In the genomic region with DNA sequence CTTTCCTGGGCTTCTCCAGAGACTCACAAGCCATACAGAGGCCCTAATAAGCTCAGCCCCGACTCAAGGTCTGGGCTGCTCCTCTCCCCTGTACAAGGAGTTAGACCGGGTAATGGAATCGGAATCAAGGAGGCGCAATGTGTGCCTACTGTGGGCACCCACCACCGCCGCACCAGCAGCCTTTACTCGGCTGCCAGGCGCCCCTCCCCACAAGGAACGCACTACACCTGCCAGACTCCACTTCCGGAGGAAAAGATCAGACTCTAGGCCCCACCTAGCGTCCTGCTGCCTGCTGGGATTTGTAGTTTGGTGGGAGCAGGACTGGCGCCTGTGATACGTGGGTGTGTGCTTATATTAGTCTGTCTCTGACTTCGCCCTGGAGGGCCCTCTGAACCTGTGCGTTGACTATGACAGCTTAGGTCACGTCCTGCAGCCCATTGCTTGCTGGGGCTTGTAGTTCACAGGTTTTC, we compare ENCODE assay signal across 8 mouse cellular contexts. TPM values are rescaled to one million over a fixed set of nuclear protein-coding genes. Genes with fewer than 3 reads are reported as not detected.
A peak's percentile ranks its signal among the peaks of the same experiment; 100 is the strongest.
DNase-seq lines count a peak whose midpoint lies in the region; ATAC-seq lines count a peak whose summit lies in the region.

No protein-coding gene starts in this region.

- H3K4me1 ChIP-seq in brown adipose tissue, adult 24 weeks (ENCODE audit: control insufficient read depth, insufficient read depth, insufficient read length, low read length), result no peaks in the 10 kb centered on the region
- H3K4me1 ChIP-seq in heart, embryonic 14.5 days (ENCODE audit: control insufficient read depth in 2 of 2, insufficient read depth in 2 of 2, low read length in 2 of 2), result peaks cover 8 to 12% of the 10 kb centered on the region in 2 experiments
- H3K4me1 ChIP-seq in liver, embryonic 13.5 days (replicated peaks), result peaks cover 23% of the 10 kb centered on the region
- H3K4me1 ChIP-seq in stomach, embryonic 16.5 days (ENCODE audit: control insufficient read depth, insufficient read depth, low read length), result peaks cover 7% of the 10 kb centered on the region; the same call in 1 of the 2 replicates

- H3K9me3 ChIP-seq in heart, embryonic 14.5 days (ENCODE audit: control insufficient read depth, low read length), result no peaks in the 10 kb centered on the region
- H3K9me3 ChIP-seq in liver, embryonic 13.5 days (replicated peaks), result no peaks in the 10 kb centered on the region
- no peaks in the 10 kb centered on the region for H3K9me3 ChIP-seq in stomach, embryonic 16.5 days (replicated peaks; ENCODE audit: control insufficient read depth, low read length)

- H3K27ac ChIP-seq in brown adipose tissue, adult 24 weeks (replicated peaks; ENCODE audit: low read depth, low read length), result 0 out of 2 replicates have a peak overlapping the region, but pooled peaks have one; percentile 23
- peak overlapping the region; percentile 4 to 43; a peak in 1 of 4 replicates for H3K27ac ChIP-seq in heart, embryonic 14.5 days (replicated peaks in 1 of 2; ENCODE audit: control insufficient read depth in 1 of 2, insufficient read depth in 1 of 2, low read depth in 2 of 2, low read length in 2 of 2)
- H3K27ac ChIP-seq in liver, embryonic 13.5 days, result peak overlapping the region; percentile 56
- H3K27ac ChIP-seq in stomach, embryonic 16.5 days (ENCODE audit: low read length), result no peak overlapping the region; the same call in 1 of the 2 replicates

- H3K4me3 ChIP-seq in brown adipose tissue, adult 24 weeks (ENCODE audit: insufficient read depth, low read depth, low read length), result peak overlapping the region; percentile 63
- H3K4me3 ChIP-seq in heart, embryonic 14.5 days (ENCODE audit: control insufficient read depth in 1 of 2, insufficient read depth in 1 of 2, low read depth in 1 of 2, low read length in 2 of 2), result peak overlapping the region; percentile 45 to 84
- H3K4me3 ChIP-seq in liver, embryonic 13.5 days (replicated peaks), result peak overlapping the region; percentile 67
- H3K4me3 ChIP-seq in stomach, embryonic 16.5 days (replicated peaks; ENCODE audit: low read length), result peak overlapping the region; percentile 60

- H3K36me3 ChIP-seq in heart, embryonic 14.5 days (ENCODE audit: control insufficient read depth, insufficient read depth, low read length), result no peaks in the 10 kb centered on the region
- no peaks in the 10 kb centered on the region for H3K36me3 ChIP-seq in liver, embryonic 13.5 days
- H3K36me3 ChIP-seq in stomach, embryonic 16.5 days (ENCODE audit: control insufficient read depth, insufficient read depth, low read length), result no peaks in the 10 kb centered on the region

- peak overlapping the region; percentile 65 for H3K4me2 ChIP-seq in heart, embryonic 14.5 days (ENCODE audit: low read length)
- H3K4me2 ChIP-seq in liver, embryonic 13.5 days, result peak overlapping the region; percentile 79
- H3K4me2 ChIP-seq in stomach, embryonic 16.5 days (ENCODE audit: low read depth, low read length), result peak overlapping the region; percentile 68

- H3K9ac ChIP-seq in heart, embryonic 14.5 days (ENCODE audit: low read length), result peak overlapping the region; percentile 68
- peak overlapping the region; percentile 79 for H3K9ac ChIP-seq in liver, embryonic 13.5 days
- H3K9ac ChIP-seq in stomach, embryonic 16.5 days (ENCODE audit: low read length), result peak overlapping the region; percentile 73

- ATAC-seq in heart, embryonic 14.5 days (ENCODE audit: insufficient number of reproducible peaks, insufficient read depth, low FRiP score, low read depth), result peak; percentile 90
- ATAC-seq in liver, embryonic 13.5 days (ENCODE audit: low read depth), result peak; percentile 98
- ATAC-seq in stomach, embryonic 16.5 days (ENCODE audit: insufficient read depth, low FRiP score), result peak; percentile 97

- WGBS in heart, embryonic 14.5 days, result 1% methylated on average over 16 of the region's 16 CpGs
- WGBS in liver, embryonic 13.5 days (ENCODE audit: insufficient replicate concordance), result under 1% methylated on average over 16 of the region's 16 CpGs
- under 1% methylated on average over 16 of the region's 16 CpGs for WGBS in stomach, embryonic 16.5 days

- peak; percentile 94 for DNase-seq in CD4-positive, CD25-positive, alpha-beta regulatory T cell, adult 2 months (ENCODE audit: low read depth, low spot score)
- DNase-seq in fat pad, adult 2 months (ENCODE audit: extremely low read depth, low read depth, low spot score), result peak; percentile 94
- peak; percentile 91 for DNase-seq in kidney, postnatal 14 days
- DNase-seq in liver, embryonic 13.5 days, result peak; percentile 81
- peak; percentile 65 for DNase-seq in neural tube, embryonic 10.5 days (ENCODE audit: extremely low spot score, low spot score)

- H3K27me3 ChIP-seq in heart, embryonic 14.5 days (ENCODE audit: control insufficient read depth, insufficient read depth, low read length), result no peaks in the 10 kb centered on the region
- no peaks in the 10 kb centered on the region for H3K27me3 ChIP-seq in liver, embryonic 13.5 days
- H3K27me3 ChIP-seq in stomach, embryonic 16.5 days (ENCODE audit: control insufficient read depth, insufficient read depth, low read length), result no peaks in the 10 kb centered on the region

RNA-seq across cellular contexts. Expression of a gene that starts 5.6 kb away (rescaled TPM):
- 8.2 and 11.9 TPM in 2 replicates for polyA plus RNA-seq in brown adipose tissue, adult 24 weeks (2012; ENCODE audit: insufficient read depth, insufficient read length, missing spikeins)
- 26.0 and 27.2 TPM in 2 replicates for polyA plus RNA-seq in heart, embryonic 14.5 days (2014; fragmentation: Nextera tagmentation; extraction: Ambion mirVana)
- 13.9 and 15.2 TPM in 2 replicates for polyA plus RNA-seq in liver, embryonic 13.5 days (2015; fragmentation: Nextera tagmentation; extraction: Ambion mirVana)
- 142 and 180 TPM in 2 replicates for polyA plus RNA-seq in stomach, embryonic 16.5 days (2015; fragmentation: Nextera tagmentation; extraction: Ambion mirVana)

RNA-seq across cellular contexts. Expression of a gene that starts 17.1 kb away (rescaled TPM):
- polyA plus RNA-seq in brown adipose tissue, adult 24 weeks (2012; ENCODE audit: insufficient read depth, insufficient read length, missing spikeins), result not detected in 2 replicates
- polyA plus RNA-seq in heart, embryonic 14.5 days (2014; fragmentation: Nextera tagmentation; extraction: Ambion mirVana), result not detected in 2 replicates
- polyA plus RNA-seq in liver, embryonic 13.5 days (2015; fragmentation: Nextera tagmentation; extraction: Ambion mirVana), result not detected in 2 replicates
- 0.21 and 0.24 TPM in 2 replicates for polyA plus RNA-seq in stomach, embryonic 16.5 days (2015; fragmentation: Nextera tagmentation; extraction: Ambion mirVana)

RNA-seq across cellular contexts. Expression of a gene that starts 59.6 kb away (rescaled TPM):
- polyA plus RNA-seq in brown adipose tissue, adult 24 weeks (2012; ENCODE audit: insufficient read depth, insufficient read length, missing spikeins), result 21.2 and 31.5 TPM in 2 replicates
- polyA plus RNA-seq in heart, embryonic 14.5 days (2014; fragmentation: Nextera tagmentation; extraction: Ambion mirVana), result 12.8 and 16.3 TPM in 2 replicates
- 5.1 and 6.1 TPM in 2 replicates for polyA plus RNA-seq in liver, embryonic 13.5 days (2015; fragmentation: Nextera tagmentation; extraction: Ambion mirVana)
- polyA plus RNA-seq in stomach, embryonic 16.5 days (2015; fragmentation: Nextera tagmentation; extraction: Ambion mirVana), result 18.1 and 19.6 TPM in 2 replicates

RNA-seq across cellular contexts. Expression of a gene that starts 59.7 kb away (rescaled TPM):
- 119 and 173 TPM in 2 replicates for polyA plus RNA-seq in brown adipose tissue, adult 24 weeks (2012; ENCODE audit: insufficient read depth, insufficient read length, missing spikeins)
- 23.5 and 25.2 TPM in 2 replicates for polyA plus RNA-seq in heart, embryonic 14.5 days (2014; fragmentation: Nextera tagmentation; extraction: Ambion mirVana)
- 13.2 and 14.6 TPM in 2 replicates for polyA plus RNA-seq in liver, embryonic 13.5 days (2015; fragmentation: Nextera tagmentation; extraction: Ambion mirVana)
- 29.6 and 32.7 TPM in 2 replicates for polyA plus RNA-seq in stomach, embryonic 16.5 days (2015; fragmentation: Nextera tagmentation; extraction: Ambion mirVana)
